Mouse (Mus musculus) adipocyte (in vitro differentiated cells): Measurements from ENCODE around the gene Kcnmb2.

Experiments used
- DNase-seq: peaks from one replicate; pipeline ENCODE4 v3.0.0-alpha.2; 2016; ENCODE audit warnings: low spot score

Gene Kcnmb2

DNA sequence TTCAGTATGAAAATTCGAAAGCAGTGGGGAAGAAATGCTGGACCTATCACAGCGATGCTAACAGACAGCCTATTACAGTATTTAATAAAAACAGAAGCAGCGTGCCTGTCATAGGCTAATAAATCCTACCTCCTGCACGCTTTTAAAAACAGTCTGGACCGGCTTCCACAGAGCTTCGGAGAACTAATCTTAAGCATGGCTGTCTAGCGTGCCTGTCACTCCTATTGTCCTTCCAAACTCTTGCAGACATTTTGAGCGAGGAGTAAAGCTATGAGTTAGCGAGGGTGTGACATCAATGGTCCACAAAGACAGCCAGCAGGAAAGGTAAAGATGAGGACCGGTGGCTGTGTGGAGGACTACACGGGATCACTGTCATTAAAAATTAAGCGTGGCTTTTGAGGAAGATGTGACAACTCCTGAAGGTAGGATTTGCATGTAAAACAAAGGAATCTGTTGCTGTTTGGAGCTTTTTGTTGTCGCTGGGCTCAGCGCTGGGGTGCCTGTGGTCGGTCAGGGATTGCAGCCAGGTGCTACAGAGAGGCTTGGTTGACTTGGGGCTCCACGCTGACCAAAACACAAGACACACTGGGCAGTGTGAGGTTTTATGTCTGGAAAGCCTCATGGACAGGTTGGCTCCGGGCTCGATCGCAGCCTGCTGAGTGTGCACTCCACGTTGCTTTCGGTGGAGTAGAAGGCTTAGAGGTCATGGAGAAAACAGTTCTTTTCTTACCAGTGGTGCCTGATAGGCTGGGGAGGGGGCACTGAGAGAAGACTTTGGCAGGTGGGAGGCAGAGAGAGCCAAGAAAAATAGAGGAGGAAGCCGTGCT, at the start of gene Kcnmb2:
TSS of gene Kcnmb2 (plus strand) at position 4 of the 827 bp plus-strand sequence.
- no peak for DNase-seq

DNA sequence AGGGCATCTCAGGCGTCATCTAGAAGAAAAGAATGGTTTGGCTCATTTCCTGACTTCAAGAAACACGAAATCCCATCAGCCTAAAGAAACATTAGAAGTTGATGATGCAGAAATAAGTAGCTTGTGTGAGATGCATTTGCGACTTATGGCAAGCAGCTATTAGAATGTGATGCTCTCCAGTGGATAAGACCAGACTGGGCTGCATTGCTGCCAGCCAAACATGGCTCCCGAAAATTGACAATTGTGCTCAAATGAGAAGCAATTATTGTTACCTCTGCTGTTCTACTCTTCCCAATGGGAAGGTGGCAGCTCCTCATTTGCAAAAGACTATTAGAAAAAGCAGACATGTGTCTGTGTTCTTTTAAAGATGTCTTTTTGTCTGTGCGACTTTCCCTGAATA, 38.8 kb upstream of the Kcnmb2 start:
- no peak for DNase-seq

DNA sequence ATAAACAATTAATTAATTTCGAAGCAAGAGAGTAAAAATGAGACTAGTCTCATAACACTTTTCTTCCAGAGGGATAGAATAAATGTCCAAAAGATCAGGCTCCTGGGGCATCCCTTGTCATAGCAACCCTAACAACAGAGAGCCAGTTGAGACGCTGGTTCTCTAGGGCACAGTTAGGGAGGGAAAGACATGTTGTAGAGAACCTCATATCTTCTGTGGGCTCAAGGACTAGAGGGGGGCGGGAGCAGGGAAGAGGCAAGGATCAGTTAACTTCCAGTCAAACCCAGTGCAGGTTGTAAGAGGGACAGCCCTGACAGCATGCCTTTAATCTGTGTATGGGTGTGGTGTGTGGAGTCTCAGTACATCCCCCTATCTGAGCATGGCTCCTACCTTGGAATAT, 38.2 kb upstream of the Kcnmb2 start:
- DNase-seq, result no peak

DNA sequence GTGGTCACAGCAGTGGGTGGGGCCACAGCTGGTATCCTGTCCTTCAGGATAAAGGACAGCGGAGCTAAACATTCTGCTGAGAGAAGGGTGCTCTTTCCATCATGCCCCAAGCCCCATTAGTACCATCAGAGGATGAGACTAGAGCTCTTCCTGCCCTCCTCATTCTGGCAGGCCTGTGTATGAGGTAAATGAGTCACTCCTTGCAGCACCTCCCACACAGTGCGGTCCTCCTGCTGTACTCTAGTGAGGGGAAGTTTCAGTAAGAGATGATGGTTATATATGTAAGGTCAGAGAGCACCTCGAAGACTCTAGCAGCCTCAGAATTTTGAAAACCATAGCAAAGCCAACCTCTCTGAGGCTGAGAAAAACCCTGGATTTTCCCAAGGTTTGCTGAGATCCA, 30.8 kb upstream of the Kcnmb2 start:
- no peak for DNase-seq

DNA sequence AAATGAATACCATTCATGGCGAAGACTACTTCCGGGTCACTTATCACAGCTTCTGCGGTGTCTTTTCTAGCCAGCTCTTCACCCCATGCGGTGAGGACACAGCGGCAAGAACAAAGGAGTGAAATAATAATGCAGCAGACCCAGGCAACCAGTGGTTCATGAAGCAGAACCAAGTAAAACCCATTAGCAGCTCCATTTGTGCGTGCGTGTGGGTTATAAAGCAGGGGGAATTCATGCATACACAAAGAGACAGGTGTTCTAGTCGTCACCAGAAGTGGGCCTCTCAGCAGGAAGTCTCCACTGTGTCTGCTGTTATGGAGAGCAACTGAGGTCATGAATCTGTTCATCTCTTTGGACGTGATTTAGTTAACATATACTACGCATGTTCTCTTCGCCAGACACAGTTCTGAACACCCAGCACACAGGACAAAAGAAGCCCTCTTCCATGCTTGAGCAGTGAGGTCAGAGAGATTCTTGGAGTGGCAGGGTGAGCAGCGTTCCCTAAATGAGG, 19.6 kb upstream of the Kcnmb2 start:
- no peak for DNase-seq

DNA sequence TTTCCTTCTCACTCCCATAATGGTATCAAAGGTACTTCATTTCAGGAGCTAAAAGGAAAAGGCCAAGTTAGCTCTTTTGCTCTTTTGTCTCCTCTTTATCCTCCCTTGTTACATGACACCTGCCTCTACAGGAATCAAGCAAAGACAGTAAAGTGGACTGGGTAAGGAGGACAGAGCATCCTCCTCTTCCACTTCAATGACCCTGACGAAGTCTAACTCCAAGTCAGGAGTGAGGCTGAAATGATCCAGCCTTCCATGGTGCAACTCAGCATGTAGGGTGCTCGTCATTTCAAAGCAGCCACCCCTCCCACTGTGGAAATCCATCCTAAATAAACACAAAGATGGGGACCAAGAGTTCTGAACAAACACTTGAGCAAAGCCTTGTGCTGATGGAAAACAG, 9.7 kb upstream of the Kcnmb2 start:
- DNase-seq, result no peak

DNA sequence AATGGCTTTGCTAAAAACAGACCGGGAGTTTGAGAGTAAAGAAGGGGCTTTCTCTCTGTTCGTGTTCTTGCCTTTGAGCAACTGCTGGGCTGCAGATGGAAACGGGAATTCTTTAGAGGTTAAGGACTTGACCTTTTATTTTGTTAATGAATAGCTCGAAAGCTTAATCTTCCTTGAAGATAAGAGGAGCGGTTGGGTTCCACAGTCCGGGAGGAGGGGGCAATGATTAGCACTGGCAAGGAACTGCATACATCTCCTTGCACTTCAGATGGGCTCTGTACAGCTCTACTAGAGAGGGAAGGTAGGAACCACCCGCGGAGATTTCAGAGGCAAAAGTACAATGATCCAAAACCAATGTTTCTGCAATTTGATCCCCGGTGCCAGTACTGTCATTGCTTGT, 1.2 kb downstream of the Kcnmb2 start:
- no peak for DNase-seq

DNA sequence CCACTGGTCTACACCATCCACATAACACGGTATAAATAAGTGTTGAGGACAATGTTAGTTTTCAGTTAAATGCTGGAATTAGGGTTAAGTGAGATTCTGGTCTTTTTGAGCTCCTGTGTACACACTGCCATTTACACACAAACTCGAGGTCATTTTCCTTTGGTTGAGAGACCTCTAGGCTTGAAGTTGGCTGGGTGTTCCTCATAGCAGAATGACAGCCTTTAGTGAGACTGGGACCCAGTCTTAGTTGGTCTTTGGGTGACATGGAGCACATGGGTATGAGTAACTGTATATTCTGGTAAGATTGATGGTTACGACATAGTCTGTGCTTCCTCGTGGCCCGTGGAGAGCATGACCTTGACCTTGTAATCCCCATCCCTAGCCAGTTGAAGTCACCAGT, 1.8 kb downstream of the Kcnmb2 start:
- no peak for DNase-seq

DNA sequence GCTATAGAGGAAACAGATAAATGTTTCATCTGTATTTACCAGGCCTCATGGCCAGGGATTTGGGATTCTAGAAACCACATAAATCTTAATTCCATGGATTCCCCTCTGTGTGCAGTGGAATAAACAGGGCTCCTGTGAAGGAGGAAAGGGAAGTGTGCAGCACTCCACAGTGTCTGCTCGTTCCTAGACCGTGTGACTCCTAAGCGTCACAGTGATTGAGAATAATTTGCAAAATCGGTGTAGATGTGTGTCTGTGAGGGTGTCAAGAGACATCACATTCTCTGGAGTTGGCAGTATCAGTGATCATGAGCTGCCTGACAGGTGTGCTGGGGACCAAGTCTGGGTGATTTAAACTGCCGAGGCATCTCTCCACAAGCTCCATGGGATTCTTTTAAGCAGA, 8.9 kb downstream of the Kcnmb2 start:
- no peak for DNase-seq

DNA sequence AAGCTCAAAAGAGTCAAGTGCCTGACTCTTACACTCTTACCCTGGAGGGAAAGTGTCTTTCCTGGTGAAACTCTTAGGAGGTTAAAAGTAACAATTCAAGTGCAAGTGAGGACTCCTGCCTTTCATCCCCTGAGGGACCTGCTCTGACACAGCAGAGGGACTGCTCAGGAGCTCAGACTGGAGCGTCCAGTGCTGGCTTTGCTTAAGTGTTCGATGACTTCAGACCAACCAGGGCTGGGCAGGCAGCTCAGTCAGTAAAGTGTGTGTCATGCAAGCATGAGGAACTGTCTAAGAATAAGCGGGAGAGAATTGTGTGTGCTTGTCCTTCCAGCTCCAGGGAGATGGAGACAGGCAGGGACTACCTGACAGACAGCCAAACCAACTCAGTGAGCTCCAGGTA, 9.4 kb downstream of the Kcnmb2 start:
- no peak for DNase-seq

DNA sequence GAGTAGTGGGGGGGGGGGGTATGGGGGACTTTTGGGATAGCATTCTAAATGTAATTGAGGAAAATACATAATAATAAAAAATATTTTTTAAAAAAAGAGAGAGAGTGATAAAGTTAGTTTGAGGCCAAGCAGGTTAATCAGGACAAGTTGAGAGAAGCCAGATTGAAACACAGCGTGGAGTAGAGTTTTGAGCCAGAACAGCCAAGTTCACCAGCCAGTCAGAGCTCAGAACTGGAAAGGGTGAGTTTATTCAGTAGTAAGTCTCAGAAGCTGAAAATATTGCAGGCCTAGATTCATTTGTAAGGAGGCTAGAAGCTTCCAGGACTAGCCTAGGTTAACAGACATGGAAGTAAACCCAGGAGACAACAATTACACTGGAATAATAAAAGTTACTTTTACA, 26.2 kb downstream of the Kcnmb2 start:
- DNase-seq, result no peak

DNA sequence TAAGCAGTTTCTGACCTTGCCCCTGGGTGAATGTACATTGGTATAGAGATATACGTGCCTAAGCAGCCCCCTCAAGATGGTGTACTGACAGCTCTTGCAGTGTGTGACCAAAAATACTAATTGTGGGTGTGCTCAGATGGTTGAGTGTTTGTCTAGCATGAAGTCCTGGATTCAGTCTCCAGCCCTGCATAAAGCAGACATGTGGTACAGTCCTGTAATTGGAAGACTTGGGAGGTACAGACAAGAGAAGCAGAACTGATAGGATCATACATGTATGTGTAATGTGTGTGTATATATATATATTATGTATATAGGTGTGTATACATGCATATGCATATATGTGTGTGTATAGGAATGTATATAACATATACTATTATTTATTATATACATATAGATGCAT, 32.4 kb downstream of the Kcnmb2 start:
- no peak for DNase-seq

DNA sequence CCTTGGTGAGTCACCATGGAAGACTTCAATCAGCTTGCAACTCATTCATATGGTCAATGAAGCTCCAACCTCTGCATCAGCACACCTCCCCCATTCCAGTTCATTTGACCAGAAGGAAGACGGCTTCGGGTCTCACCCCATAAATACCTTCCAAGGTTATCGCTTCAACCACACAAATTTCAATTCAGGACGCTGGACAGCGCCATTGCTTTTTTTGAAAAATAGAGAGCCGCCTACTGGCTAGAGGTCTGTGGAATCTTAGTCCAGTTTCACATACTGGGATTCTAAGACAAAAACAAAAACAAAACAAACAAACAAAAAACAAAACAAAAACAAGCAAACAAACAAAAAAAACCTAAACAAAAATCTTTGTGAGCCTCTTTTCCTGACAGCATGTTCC, 39.2 kb downstream of the Kcnmb2 start:
- DNase-seq, result no peak

DNA sequence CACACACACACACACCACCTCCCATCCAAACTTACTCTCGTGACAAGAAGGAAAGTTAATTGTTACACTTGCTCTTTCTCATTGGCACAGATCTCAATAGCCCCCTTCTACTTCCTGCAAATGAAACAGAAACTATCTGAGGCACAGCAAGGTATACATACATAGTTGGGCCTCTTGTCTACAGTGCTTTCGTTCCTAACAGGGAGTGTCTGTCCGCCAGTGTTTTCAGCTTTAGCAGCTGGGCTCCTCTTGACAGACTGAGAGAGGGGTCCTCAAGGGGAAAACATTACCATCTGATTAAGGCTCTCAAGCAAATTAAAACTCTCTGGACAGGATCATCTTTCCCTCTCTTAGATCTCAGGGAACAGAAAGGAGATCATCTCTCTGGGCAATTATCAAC, 51.9 kb downstream of the Kcnmb2 start:
- DNase-seq, result no peak

DNA sequence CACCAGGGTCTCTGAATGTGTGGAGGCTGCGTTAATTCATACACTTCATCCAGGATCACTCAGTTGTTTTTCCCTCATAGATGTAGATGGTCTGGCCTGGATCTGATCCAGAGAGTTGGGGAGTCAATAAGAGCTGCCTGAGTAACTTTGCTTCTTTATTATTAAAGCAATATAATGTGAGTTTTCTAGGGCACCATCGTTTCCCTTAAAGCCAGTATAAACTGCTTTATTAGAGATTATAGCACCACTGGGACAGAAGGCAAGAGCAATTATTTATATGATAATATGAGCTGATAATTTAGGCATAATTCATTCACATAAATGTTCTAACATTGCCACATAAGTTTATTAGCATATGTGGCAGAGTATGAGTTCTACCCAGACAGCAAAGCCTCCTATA, 52.7 kb downstream of the Kcnmb2 start:
- no peak for DNase-seq

DNA sequence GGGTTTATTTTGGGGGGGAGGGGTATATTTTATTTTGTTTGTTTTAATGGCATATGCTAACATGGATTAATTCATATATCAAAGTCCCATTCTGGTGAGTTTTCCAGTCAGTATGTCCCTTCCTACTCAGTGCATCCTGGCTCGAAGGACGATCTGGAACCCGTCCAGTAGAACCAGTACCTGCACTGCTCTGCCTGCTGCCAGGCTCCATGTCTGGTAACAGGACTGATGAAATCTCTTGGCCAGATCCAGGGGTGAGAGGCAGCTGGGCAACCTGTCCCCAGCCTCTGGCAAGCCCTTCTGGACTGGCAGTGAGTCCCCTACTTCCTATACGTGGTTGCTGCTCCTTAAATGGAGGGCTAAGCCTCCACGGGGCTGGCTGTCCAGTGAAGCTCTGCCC, 57.5 kb downstream of the Kcnmb2 start:
- no peak for DNase-seq

DNA sequence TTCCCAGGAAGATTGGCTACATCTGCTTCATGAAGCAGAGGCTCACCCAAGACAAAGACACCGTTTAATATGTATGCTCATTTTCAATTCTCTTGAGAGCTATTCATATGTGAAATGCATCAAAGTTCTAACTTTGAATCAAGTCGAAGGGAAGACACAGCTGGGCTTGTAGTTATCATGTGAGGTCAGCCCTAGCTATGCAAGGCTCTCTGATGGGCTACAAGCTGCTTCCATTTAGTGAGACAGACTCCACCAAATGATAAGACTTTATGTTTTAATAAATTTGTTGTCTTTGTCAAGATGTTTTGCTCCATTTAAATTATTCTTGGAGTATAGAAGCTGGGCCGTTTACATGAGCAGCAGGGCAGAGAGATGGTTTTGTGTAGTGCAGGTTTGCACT, 58.9 kb downstream of the Kcnmb2 start:
- no peak for DNase-seq

DNA sequence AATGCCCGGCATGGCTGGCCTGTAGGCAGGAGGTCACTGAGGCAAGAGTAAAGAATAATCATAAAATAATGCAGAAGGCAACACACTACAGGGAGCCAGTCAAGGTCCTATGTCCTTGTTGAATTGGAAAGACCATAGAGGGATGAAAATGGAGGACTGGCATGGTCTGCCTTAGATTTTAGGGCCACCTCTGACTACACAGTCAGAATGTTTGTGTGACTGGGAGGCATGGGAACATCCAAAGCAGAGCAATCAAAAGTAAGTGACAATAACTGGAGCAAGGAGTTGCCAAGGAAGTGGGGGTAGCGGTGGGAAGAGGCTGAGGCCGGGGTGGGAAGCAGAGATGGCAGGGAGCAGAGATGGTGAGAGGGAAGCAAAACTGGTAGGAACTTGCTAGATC, 60.8 kb downstream of the Kcnmb2 start:
- no peak for DNase-seq

DNA sequence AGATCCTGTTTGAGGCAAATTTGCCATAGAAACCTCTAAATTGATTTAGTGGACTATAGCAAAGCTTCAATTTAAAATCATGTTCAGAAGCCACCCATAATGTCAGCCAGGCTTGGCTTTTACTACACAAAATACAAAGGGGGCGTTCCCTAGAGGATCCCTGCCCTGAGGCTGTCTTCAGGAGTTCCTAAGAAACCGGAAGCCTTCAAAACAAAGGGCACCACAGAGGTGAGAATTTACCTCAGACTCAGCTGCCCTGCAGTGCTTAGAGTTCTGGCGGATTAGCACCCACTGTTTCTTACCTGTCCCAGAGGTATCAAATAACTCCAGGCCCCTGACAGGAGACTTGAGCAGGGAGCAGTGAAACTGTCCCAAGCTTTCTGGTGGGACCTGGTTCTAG, 77.4 kb downstream of the Kcnmb2 start:
- no peak for DNase-seq

DNA sequence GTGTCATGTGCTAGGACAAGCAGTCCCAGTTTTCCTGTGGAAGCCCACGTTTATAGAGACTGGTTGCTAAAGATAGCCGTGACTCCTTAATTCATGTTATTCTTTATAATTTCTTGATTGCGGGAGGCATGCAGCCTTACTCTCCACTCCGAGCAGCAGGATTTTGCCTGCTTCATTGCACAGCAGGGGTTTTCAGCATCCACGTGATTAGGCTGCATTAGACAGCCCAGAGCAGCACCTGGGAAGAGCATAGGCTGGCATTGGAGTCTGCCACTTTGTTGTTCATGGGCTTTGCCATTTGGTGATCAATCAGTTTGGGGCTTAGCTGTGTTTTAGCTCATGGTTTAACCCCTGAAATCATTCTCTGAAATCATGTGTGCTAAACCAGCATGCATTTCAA, 80.1 kb downstream of the Kcnmb2 start:
- DNase-seq, result no peak

DNA sequence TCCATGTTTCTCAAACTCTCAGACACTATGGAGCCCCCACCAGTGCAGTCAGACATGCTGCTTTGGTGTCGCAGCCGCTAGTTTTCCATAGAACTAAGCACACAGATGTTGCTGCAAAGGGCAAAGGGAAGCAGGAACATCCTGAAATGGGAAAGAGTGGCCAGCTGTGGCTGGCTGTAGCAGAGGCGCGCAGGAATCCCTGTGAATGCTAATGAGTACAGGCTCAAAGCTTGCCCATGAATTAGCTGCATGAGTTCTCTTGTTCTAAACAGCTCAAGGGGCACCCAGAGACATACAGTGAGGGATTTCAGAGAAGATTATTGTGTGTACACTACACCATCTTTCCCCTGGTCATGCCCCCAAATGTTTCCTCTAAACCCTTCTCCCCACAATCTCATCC, 82.8 kb downstream of the Kcnmb2 start:
- no peak for DNase-seq

DNA sequence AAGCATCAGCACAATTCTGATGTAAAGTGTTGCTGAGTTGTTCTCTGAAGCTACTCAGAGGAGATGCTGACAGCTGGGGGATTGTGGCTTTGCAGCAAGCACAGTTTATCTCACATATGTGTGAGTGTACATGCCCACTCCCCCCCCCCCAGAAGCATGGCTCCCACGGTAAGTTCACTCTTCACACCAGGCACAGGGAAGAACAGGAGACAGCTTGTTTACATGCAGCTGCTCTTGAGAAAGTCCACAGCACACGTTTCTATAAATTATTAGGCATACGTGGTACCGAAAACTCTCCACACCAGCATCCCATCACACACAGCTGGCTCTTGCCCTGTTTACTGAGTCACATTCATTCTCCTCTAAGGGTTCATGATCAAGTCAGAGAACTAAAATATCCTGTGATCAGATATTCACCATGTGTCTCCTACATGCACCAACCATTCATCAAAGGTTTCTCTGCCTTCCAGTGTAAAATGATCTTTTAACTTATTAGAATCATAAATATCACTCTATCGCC, 89.3 kb downstream of the Kcnmb2 start:
- no peak for DNase-seq

DNA sequence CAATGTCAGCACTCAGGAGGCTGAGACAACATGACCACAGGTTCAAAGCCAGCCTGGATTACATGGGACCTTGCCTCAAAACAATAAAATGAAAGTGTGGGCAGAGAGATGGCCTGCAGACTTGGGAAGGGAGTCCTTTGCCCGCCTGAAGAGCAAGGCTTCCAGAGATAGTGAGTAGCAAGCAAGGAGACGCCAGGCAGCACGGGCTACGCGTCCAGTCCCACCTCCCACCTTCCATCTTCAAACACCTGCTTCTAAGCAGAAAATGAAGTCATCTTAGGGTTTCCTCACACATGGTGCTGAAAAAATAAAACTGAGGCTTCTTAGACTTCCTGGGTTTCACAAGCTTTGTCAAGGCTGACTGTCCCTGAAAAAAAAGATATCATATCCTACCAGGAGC, 109.3 kb downstream of the Kcnmb2 start:
- DNase-seq, result no peak
